Mouse (Mus musculus): ENCODE results near the gene Spata20. TPM values are rescaled to one million over a fixed set of nuclear protein-coding genes. Genes with fewer than 3 reads are reported as not detected.

The Spata20 gene
- total RNA-seq, 2 experiments from 2014 or later = not detected

GRCm38 (mm10) chr11:94461856-94462255 is 24.1 kb downstream of the Spata20 start:
- intact Hi-C loops (cut with DNase I) = no loop called here
- Histone ChIP-seq H3K27ac (no peak overlapping the region), H3K4me3 (no peak overlapping the region)
- DNase-seq = no peak
- TF ChIP-seq CTCF (IDR thresholded peaks at IDR 0.05) = no peak

GRCm38 (mm10) chr11:94457001-94457400 is 29.0 kb downstream of the Spata20 start:
- no peak for DNase-seq
- no peak for TF ChIP-seq CTCF (IDR thresholded peaks at IDR 0.05)
- no peak overlapping the region for H3K27ac ChIP-seq
- no peak overlapping the region for H3K4me3 ChIP-seq
- intact Hi-C loops (cut with DNase I) = no loop called here

GRCm38 (mm10) chr11:94456347-94456746 is 29.6 kb downstream of the Spata20 start:
- no peak for TF ChIP-seq CTCF (IDR thresholded peaks at IDR 0.05)
- Histone ChIP-seq H3K27ac (no peak overlapping the region), H3K4me3 (no peak overlapping the region)
- no peak for DNase-seq
- intact Hi-C loops (cut with DNase I) = no loop called here

GRCm38 (mm10) chr11:94455161-94455820 is 30.7 kb downstream of the Spata20 start:
- H3K4me3 ChIP-seq = no peak overlapping the region
- no peak for TF ChIP-seq CTCF (IDR thresholded peaks at IDR 0.05)
- no peak for DNase-seq
- intact Hi-C loops (cut with DNase I) = no loop called here
- H3K27ac ChIP-seq = no peak overlapping the region

GRCm38 (mm10) chr11:94454756-94455155 is 31.2 kb downstream of the Spata20 start:
- TF ChIP-seq CTCF (IDR thresholded peaks at IDR 0.05) = no peak
- intact Hi-C loops (cut with DNase I) = no loop called here
- DNase-seq = no peak

GRCm38 (mm10) chr11:94451091-94451773 is 34.7 kb downstream of the Spata20 start:
- no peak overlapping the region for H3K27ac ChIP-seq
- no peak for TF ChIP-seq CTCF (IDR thresholded peaks at IDR 0.05)
- no peak overlapping the region for H3K4me3 ChIP-seq
- DNase-seq = no peak
- intact Hi-C loops (cut with DNase I) = no loop called here

More at GRCm38 (mm10) chr11:94454756-94455155, 31.2 kb downstream of the Spata20 start:
- H3K4me3 ChIP-seq = no peak overlapping the region
- no peak overlapping the region for H3K27ac ChIP-seq

- DNase-seq = no peak
- intact Hi-C loops (cut with DNase I) = no loop called here
- H3K27ac ChIP-seq = no peak overlapping the region
- no peak for TF ChIP-seq CTCF (IDR thresholded peaks at IDR 0.05)
- no peak overlapping the region for H3K4me3 ChIP-seq
These were observed 36.1 kb downstream of the Spata20 start for GRCm38 (mm10) chr11:94449886-94450285.

GRCm38 (mm10) chr11:94449239-94449638 is 36.7 kb downstream of the Spata20 start:
- TF ChIP-seq CTCF (IDR thresholded peaks at IDR 0.05) = no peak
- intact Hi-C loops (cut with DNase I) = no loop called here
- DNase-seq = no peak
- Histone ChIP-seq H3K27ac (no peak overlapping the region), H3K4me3 (no peak overlapping the region)

- no peak for DNase-seq
- Histone ChIP-seq H3K4me3 (no peak overlapping the region), H3K27ac (no peak overlapping the region)
- intact Hi-C loops (cut with DNase I) = no loop called here
- TF ChIP-seq CTCF (IDR thresholded peaks at IDR 0.05) = no peak
These were observed 39.0 kb downstream of the Spata20 start for GRCm38 (mm10) chr11:94447017-94447416.

GRCm38 (mm10) chr11:94445300-94445699 is 40.7 kb downstream of the Spata20 start:
- no peak overlapping the region for H3K4me3 ChIP-seq
- no peak overlapping the region for H3K27ac ChIP-seq
- intact Hi-C loops (cut with DNase I) = no loop called here
- no peak for DNase-seq
- no peak for TF ChIP-seq CTCF (IDR thresholded peaks at IDR 0.05)

- TF ChIP-seq CTCF (IDR thresholded peaks at IDR 0.05) = no peak
- H3K4me3 ChIP-seq = no peak overlapping the region
- H3K27ac ChIP-seq = no peak overlapping the region
- intact Hi-C loops (cut with DNase I) = no loop called here
- no peak for DNase-seq
These were observed 41.1 kb downstream of the Spata20 start for GRCm38 (mm10) chr11:94444829-94445228.

- no peak for TF ChIP-seq CTCF (IDR thresholded peaks at IDR 0.05)
- intact Hi-C loops (cut with DNase I) = no loop called here
These were observed 44.2 kb downstream of the Spata20 start for GRCm38 (mm10) chr11:94441752-94442151.

GRCm38 (mm10) chr11:94441122-94441521 is 44.9 kb downstream of the Spata20 start:
- no peak for TF ChIP-seq CTCF (IDR thresholded peaks at IDR 0.05)
- no peak for DNase-seq
- Histone ChIP-seq H3K4me3 (no peak overlapping the region), H3K27ac (0 out of 2 replicates have a peak overlapping the region, but pooled peaks have one; percentile 8)
- intact Hi-C loops (cut with DNase I) = no loop called here

More at GRCm38 (mm10) chr11:94441752-94442151, 44.2 kb downstream of the Spata20 start:
- no peak overlapping the region for H3K4me3 ChIP-seq
- DNase-seq = no peak
- peak overlapping the region; percentile 8; the same call in 1 of the 2 replicates for H3K27ac ChIP-seq
